Mouse (Mus musculus) adrenal gland, postnatal 14 days (tissue): ENCODE measurements at regions not wholly inside any gene's neighbourhood (a gene's known extent, or its start where the extent isn't known, plus 50 kb on each side); places are given as distances from the start of the nearest gene placed in this dataset.
A peak's percentile ranks its signal among the peaks of the same experiment; 100 is the strongest.

Experiments used
- DNase-seq: peaks from one replicate; pipeline ENCODE4 v3.0.0; 2021; ENCODE audit warnings: mixed read lengths

DNA sequence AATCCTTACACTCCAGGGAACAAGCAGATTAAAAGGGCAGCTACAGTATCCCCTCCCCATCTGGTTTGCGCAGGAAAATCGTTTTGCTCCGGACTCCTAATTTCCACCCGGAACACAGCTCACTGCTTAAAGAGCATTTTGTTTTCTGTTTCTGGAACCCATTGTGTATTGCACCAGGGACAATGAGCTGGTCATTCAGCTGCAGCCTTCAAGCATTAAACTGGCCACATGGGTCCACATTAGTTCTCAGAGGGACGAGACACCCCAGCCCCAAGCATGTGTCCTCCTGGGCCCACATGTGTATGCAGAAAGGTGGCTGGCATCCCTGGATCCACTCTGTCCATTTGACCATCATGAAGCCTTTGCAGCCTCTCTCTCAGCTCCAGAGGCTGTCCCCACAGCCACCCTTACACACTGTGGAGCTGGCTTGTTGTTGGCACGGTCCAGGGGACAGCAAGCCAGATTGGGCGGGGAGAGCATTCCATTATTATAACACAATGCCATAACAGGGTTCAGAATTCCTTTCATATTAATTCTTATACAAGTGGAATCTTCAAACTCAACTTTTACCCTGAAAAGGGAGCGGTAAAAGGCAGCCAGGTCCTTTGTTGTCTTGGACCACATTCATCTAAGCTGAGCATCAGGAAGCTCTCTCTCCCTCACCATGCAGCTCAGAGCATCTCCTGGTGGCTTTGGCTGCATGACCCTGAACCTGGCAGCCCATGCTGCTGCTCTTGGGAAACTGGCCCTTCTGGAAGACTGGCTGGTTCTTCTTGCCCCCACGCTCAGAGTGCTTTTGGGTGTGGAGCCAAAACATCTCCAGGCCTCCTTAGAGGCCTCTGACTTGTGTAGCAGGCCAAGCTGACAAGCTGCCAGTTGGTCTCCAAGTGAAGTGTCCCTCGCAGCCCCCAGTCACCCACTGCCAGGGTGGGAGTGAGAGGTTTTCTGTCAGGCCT lies 373.4 kb downstream of the Foxo1 start:
- peak; percentile 59 for DNase-seq

DNA sequence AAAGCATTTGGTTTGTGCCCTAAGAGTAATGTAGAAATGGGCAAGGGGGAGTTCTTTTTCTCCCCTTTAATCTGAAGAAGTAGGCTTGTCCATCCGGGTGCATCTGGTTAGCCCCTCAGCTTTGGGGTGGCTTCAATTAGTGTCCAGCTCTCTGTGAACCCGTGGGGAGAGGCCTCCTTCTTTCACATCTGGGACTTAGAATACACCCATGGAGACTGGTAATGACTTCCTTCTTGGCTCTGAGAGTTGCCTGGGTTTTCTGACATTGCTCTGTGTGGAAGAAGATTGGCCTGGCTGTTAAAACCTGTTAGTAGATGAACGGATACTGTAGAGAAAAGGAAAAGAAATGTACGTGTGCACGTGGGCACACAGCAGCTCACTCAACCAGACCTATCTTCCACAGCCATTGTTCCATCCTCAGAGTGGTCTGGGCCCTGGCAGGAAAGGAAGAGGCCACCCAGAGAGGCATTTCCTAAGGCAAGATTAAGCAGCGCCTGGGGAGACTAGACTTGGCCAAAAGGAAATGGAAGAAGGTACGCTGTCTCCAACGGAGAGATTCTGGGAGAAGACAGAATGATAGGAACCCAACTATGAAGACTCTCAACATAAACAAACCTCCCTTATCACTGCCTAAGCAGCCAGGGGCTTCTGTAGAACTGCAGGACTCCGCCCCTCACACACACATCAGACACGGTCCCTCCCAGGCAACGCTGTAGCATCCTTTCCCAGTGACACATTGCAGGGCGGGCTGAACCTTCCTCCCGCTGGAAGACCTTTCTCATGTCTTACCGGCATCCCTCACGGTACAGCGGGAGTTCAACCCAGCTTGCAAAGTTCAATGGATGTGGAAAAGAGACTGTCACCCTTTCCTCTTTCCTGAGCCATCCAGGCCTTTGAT lies 372.4 kb downstream of the Foxo1 start:
- no peak for DNase-seq

DNA sequence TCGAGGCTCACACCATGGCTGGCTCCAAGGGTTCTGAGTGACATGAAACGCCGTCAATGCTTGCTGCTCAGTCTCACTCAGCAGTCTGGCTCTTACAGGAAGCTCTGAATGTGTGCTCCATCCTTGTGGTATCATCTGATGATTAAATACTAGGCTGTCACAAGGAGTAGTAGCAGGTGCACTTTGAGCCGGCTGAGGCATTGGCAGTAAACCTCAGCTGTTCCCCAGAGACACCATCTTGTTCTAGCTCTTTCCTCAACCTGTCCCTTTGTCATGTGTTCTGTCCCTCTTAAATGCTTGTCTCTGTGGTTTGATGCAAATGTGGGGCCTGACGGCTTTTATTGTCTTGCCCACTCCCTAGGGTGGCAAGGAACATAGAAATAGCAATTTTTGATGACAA lies 370.7 kb downstream of the Foxo1 start:
- DNase-seq: no peak

DNA sequence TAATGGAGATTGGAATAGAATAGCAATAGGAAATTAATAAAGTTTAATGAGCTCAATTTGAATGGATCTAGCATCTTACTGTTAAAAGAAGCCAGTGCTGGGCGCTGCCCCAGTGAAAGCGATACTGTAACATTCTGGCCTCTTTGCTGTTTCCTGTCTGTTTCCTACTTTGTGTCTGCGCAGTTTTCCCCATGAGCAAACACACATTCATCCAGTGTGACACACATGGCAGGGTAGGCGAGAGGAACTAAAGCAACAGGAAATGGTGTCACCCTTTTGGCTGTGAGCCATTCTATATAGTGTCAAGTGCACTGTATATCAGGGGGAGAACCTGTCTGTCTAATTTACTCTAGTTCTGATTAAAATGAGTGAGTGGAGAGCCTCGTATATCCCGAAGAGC lies 366.2 kb downstream of the Foxo1 start:
- peak; percentile 36 for DNase-seq

DNA sequence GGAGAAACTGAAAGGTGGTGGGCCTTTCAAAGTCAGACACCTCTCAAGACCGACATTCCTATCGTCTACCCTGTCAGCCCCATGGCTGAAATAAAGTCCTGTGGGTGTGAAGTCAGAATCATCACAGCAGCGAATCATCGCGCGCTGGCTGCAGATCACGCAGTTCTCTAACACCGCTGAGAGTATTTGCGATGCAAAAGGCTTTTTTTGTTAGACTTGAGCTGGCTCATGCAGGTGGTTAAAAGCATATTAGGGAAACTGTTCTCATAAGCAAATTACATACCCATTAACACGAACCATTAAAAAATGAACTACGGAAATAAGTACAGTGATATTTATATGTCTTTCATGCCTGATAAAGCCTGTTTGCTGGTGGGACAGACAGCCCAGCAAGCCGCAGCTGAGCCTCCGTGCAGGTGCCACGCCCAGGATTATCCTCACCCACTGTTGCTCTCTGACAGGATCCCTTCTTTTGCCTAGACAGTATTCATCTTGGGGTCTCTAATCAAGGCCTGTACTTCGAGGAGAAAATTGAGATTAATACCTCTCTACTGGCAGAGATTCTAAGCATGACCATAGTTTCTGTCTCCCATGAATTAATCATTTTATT lies 365.5 kb downstream of the Foxo1 start:
- DNase-seq: no peak

DNA sequence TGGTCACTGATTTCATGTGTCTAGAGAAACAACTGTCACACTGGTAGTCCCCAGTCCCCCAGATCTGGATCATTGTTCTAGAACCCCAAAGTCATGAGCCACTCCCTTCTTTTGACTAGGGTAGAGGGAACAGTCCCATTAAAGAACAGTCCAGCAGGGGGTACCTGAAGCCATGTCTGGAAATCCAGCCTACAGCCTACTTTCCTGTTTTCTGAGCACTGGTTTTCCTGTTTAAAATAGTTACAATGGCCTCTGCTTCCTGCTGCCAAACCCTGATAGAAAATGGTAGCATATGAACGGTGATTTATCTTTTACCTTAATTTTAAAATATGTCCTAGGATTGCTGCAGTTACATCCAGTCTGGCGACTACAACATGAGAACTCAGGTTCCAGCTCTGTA lies 364.5 kb downstream of the Foxo1 start:
- no peak for DNase-seq

DNA sequence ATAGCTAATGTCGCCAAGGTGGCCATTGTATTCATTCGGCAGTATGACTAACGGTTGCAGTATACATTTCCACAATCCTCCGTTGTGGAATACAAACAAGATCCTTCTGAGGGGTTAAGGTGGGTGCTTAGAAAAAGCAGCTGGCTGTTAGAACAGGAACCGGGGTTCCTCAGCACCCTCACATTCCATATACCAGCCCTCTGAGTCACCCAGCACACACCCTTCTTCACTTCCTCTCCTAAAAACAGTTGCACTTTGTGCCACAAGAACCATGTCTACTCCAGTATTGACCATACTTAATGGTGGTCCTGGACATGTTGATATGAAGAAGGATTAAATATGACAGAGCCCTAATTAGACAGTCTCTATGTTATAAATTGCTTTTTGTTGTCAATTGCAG lies 362.1 kb downstream of the Foxo1 start:
- no peak for DNase-seq

DNA sequence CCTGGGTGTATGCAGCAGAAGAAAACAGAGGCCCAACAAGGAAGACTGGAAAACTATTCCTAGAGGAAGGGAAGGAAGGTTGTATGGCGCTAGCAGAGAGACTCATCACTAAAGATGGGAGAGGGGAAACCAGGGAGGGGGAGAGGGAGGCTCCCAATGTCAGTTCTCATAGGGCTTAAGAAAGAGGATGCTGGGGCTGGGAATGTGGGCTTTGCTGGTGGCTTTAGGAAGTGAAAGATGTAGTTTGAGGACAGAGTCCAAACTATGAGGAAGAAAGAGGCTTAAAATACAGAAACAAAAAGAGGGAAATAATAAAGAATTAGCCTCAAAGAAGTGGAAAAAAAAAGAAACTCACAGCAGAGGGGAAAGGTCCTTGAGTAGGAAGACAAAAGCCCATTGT lies 357.0 kb downstream of the Foxo1 start:
- no peak for DNase-seq

DNA sequence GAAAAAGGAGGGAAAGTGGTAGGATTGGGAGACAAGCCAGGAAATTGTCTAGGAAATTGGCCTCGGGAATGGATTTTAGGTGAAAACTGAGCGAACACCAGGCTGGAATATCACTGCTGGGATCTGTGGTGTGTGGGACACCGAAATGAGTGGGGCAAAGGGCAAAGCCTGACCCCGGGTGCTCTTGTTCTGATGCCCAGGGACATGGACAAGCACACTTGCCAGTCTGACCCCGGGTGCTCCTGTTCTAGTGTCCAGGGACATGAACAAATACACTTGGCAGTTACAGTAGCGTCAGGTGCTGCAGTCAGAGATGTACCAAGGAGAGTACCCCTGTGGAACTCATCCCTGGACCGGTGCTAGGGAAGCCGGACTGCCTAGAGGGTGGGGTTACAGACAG lies 354.4 kb downstream of the Foxo1 start:
- peak; percentile 61 for DNase-seq

DNA sequence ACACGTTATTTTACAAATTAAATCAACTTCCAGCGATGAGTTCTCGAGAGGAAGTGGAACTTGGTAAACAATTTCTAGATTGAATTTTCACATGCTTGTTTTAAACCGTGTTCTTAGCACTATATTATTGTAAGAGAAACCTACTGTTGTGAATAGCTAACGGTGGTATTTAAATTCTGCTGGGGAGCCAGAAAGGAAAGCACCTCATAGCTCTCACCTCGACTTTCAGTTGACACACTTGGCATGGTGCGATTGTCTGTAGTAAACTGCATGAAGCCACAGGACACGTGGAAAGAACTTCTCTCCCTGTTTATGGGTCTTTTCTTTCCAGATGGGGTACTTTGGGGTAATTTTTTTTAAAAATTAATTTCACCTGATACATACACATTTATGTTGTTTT lies 353.8 kb downstream of the Foxo1 start:
- no peak for DNase-seq

DNA sequence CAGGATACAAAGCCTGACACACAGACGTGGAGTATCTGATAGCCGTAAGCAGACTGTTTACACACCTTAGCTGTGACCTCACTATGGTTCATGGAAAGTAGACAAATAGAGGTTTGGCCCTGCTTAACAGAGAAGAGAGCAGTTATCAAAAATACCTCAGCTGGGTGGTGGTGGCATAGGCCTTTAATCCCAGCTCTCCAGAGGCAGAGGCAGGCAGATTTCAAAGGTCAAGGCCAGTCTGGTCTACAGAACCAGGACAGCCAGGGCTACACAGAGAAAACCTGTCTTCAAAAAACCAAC lies 350.7 kb downstream of the Foxo1 start:
- DNase-seq: no peak

DNA sequence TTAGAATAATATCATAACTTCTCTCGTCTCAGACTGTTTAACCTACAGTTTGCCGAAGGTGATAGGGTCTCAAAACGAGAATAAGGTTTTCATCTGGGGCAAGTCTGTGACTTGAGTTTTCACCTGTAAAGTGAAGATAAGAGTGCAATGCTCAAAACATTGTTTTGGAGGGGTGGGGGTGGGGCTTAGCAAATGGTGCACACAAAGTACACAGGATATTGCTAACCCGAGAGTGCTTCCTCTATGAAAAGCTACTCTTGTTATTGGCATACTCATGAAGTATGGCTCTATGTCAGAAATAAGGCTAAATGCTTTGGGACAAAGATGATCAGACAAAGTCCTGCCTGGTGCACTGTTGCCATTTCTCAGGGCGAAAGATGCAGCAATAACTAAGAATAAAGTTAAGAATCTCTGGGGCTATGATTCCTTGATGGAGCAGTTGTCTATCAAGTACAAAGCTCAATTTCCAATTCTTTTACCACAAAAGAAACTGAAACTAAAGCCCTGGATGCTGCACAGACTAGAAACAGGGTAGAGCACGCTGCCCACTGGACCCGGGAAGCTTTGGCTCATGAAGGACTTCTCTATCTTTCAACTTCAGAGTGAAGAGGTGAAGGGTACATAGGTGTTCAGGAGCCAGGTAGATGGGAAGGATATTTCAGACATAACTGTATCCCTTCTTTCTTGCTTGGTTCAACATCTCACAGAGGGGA lies 350.2 kb downstream of the Foxo1 start:
- no peak for DNase-seq

DNA sequence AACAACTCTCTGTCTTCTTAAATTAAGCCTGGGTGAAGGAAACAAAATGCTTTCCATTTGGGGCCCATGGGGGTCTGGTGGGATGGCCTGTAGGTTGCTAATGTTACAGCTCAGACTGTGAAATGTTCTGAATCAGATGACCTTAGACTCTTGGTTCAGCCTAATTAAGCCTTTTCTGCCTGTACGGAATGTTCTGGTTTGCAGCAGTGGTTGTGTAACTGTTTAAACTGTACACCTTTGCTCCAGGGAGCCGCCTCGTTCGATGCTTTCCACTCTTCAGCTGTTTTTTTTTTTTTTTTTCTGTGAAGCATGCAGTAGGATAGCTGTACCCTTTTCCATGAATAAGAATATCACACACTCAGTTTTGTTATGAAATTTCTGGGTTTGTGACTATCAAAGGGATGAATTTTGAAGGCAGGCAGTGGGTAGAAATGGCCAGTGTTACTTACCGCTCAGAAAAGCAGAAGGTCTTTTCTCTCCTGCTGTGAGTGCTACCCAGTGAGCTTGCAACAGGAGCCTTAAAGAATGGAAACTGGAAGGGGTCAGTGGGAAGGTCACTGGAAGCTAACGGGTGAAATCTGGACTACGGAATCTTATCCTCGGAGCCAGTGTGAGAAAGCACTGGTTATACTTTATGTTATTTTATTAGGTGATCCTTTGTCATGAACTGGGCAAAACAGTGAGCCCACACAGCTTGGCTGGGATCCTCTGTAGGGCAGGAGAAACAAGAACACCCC lies 349.4 kb downstream of the Foxo1 start:
- peak; percentile 31 for DNase-seq

DNA sequence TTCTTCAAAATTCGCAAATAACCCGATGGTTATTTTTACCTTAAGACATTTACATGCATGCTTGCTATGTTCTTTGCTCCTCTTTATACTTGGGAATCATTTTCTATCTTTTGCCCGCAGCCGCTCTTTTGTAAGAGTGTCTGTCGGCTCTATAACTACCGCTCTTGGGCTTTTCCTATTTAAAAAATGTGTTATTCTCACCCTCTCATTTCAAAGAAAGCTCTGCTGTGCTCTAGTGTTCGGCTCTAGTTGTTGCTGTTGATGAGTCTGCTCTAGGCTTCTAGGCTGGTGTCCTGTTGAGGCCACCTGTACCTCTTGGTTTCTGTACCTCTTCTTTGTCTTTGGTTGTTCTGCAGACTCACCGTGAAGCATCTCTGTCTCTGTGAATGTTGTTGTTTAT lies 343.7 kb downstream of the Foxo1 start:
- no peak for DNase-seq

DNA sequence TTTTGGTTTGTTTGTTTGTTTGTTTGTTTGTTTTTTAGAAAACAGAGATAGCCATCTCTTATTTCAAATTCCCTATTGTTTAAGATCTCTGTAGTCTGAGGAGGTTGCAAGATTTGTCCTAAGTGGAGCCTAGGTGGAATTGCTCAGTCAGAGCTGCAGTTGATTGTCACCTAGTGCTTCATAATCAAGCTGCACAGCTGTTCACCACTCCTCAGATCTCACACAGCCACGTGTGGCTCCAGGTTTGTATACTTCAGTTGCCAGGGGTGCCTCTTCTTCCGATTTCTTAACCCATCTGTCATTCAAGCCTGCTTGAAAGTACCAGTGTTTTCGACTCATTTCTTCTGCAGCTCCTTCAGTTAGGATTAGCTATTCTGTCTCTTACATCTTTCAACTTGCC lies 342.3 kb downstream of the Foxo1 start:
- DNase-seq: no peak

DNA sequence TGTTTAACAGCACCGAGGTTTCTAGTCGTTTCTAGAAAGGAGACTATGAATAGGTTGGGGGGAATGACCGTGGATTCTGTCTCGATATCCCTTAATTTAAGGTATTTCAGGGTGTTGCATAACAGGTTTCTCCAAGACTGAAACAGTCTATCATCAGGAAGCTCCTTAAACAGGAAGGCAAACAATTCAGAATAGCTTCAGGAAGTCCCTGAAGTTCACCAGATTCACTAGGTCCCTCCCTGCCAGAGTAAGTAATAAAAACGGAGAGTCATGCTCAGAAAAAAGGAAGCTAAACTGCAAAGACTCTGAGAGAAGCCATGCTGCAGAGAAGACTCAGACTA lies 339.9 kb downstream of the Foxo1 start:
- DNase-seq: no peak

DNA sequence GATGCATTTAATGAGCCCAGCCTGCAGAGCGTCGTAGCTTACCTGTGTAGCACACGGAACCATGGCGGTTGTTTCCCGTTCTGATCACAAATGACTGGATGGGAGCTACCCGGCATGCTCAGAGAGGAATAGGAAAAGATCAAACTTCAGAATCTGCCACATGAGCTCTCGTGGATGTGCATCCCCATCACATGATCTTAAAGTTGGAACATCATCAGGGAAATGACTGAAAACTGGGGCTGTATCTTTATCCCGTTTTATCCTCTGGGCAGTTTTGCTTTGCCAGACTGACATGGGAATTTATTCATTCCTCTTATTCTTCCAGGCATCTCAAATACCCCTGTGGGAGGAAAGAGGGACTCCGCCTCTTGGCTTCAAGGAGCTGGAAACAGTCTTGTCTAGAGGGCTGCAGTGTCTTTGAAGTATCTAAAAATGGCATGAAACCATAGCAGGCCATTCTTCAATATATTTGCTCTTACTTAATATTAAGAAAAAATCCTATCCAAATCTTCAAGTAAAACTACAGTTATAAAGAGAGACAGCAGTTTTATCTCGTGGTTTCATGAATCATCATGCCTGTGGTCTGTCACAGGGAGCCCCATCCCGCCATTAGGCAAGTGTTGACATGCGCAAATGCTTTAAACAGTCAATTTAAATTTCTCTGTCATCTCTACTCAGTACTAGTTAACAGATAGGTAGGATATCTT lies 339.4 kb downstream of the Foxo1 start:
- DNase-seq: no peak

DNA sequence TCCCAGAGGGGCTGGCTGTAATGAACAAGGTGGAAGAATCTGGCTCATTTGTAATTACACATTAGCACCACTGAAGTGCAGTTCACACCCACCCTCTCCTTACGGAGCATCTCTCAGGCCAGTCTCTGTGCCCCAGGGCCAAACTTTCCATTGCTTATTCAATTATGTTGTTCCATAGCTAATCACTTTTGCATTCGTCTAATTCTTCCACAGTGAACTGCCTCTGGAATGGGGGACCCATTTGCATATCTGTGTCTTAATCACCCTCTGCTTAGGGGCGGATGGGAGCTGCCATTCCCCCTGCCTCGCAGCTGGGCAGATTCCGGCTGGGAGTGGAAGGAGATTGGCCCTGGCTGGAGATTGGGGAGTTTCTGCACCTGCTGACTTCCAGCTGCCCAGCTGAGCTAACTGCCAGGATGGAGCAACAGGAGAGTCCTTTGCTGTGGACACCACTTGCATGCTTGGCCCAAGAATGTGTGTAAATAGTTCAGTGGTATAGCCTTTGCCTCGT lies 337.2 kb downstream of the Foxo1 start:
- peak; percentile 54 for DNase-seq

DNA sequence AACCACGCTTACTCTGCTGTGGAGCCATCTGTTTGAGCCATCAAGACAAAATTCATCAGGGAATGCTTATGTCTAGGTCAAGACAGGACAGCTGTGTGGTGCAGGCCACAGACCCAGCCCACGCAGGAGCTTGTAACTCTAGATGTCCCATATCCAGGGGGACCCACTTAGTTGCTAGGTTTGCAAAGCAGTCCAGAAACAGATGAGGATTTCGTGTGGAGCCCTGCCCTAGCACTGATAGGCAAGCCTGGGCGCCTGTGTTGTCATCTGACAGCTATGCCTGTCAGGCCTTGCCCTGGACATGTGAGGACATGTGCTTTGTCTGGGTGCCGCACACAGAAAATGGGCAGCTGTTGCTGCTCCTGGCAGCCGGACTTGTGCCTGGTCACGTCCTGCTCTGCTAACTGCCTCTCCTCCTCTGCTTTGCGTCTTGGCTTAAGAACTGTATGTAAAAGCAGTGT lies 335.1 kb downstream of the Foxo1 start:
- peak; percentile 57 for DNase-seq

DNA sequence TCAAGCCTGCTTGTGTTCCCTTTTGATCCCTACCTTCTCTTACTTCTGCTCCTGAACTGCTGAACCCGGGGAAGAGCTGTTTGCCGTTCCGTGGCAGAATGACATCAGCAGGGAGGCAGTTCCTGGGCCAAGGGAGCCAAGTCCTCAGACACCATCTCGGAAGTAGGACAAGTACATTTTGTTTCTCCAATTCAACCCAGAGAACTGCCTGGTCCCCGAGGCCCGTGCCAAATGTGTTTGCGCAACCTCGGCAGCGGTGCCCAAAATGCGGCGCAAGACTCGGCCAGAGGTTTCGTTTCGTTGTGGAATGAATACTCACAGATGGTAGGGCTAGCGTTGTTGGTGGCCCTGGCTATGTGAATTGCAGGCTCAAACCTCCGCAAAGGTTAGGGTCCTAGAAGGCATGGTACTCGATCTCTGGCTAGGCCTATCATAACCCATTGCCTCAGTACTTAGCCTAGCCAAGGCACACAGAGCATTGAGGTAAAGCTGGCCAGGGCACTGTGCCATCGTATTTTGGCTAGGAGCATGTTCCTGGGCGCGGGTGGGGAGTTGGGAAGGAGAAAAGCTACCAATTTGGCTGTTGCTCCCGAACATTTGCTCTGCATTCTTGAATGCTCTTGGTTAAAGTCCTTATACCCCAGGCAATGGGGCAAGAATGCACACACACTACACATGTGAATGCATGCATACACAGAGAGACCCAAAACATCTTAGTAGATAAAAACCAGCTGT lies 333.0 kb downstream of the Foxo1 start:
- DNase-seq: peak; percentile 82
